Mouse (Mus musculus) erythroid progenitor cell, adult 5-6 weeks (primary cell): Measurements from ENCODE around the gene Nufip2. TPM values are rescaled to one million over a fixed set of nuclear protein-coding genes. Genes with fewer than 3 reads are reported as not detected.

ENCODE experiments used
- ATAC-seq: replicated peaks from 2 replicates; pipeline ENCODE4 v1.8.0; 2016; ENCODE audit warnings: moderate number of reproducible peaks, mild to moderate bottlenecking, moderate TSS enrichment, inconsistent platforms; ENCODE audit not compliant: poor library complexity, low FRiP score, severe bottlenecking
- total RNA-seq, 2 experiments: library from RNA; stranded (forward) in 1 of 2; stranded (reverse) in 1 of 2; fragments of 150-400 nt in 1 of 2; fragments of 186-747, 209-891 nt in 1 of 2; gene quantifications; 2 replicates each; pipeline versions ENCODE4 v1.2.3 to v1.2.4; 2015 to 2017; ENCODE audit warnings: low replicate concordance in 2 of 2

Nufip2 gene
- total RNA-seq, 2 experiments from 2014 or later, result 30.0 to 37.3 TPM

- no peak for ATAC-seq
Measured at GRCm38 (mm10) chr11:77789512-77789911, 103.6 kb downstream of the Nufip2 start.

DNA sequence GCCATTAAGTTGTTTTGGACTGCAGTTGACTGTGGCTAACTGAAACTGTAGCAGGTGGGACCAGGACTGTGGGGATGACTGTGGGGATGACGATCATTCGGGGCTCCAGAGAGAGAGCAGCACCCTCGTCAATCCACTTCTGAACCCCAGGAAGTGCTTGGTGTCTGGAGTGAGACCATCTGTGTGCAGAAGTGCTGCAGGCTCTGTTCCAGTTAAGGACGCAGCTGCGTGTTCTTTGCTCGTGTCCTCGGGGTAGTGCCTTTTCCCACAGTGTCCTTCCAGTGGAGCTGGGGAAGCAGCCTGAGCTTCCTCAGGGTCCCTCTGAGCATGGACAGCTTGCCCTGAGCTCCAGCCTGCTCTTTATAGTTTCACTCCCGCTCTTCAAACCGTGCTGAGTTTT lies 104.3 kb downstream of the Nufip2 start:
- no peak for ATAC-seq

- ATAC-seq, result no peak
Measured at GRCm38 (mm10) chr11:77791241-77791727, 105.3 kb downstream of the Nufip2 start.

Other genes starting within 250 kb of the Nufip2 start
- not detected in 2 replicates for gene Coro6, start 223.7 kb upstream of the Nufip2 start, total RNA-seq (2015; ENCODE audit: low replicate concordance)
- gene Coro6, start 223.7 kb upstream of the Nufip2 start, total RNA-seq (2017; ENCODE audit: low replicate concordance), result not detected in 2 replicates
- gene Ankrd13b, start 196.5 kb upstream of the Nufip2 start, total RNA-seq (2015; ENCODE audit: low replicate concordance), result 3.2 and 3.8 TPM in 2 replicates
- 0.64 TPM in 1 of 2 replicates, not detected in the other for gene Ankrd13b, start 196.5 kb upstream of the Nufip2 start, total RNA-seq (2017; ENCODE audit: low replicate concordance)
- 9.2 and 15.5 TPM in 2 replicates for gene Git1, start 192.6 kb upstream of the Nufip2 start, total RNA-seq (2015; ENCODE audit: low replicate concordance)
- 6.8 and 11.6 TPM in 2 replicates for gene Git1, start 192.6 kb upstream of the Nufip2 start, total RNA-seq (2017; ENCODE audit: low replicate concordance)
- gene Abhd15, start 171.0 kb upstream of the Nufip2 start, total RNA-seq (2015; ENCODE audit: low replicate concordance), result not detected in 2 replicates
- gene Abhd15, start 171.0 kb upstream of the Nufip2 start, total RNA-seq (2017; ENCODE audit: low replicate concordance), result 0.68 and 0.90 TPM in 2 replicates
- gene Trp53i13, start 170.2 kb upstream of the Nufip2 start, total RNA-seq (2015; ENCODE audit: low replicate concordance), result 0.84 TPM in 1 of 2 replicates, not detected in the other
- 2.0 and 6.7 TPM in 2 replicates for gene Trp53i13, start 170.2 kb upstream of the Nufip2 start, total RNA-seq (2017; ENCODE audit: low replicate concordance)
- gene Gm10392, start 167.0 kb upstream of the Nufip2 start, total RNA-seq (2015; ENCODE audit: low replicate concordance), result not detected in 2 replicates
- 0.13 TPM in 1 of 2 replicates, not detected in the other for gene Gm10392, start 167.0 kb upstream of the Nufip2 start, total RNA-seq (2017; ENCODE audit: low replicate concordance)
- gene Taok1, start 78.3 kb upstream of the Nufip2 start, total RNA-seq (2015; ENCODE audit: low replicate concordance), result 25.6 and 28.9 TPM in 2 replicates
- 35.2 and 43.4 TPM in 2 replicates for gene Taok1, start 78.3 kb upstream of the Nufip2 start, total RNA-seq (2017; ENCODE audit: low replicate concordance)
- gene Cryba1, start 39.1 kb downstream of the Nufip2 start, total RNA-seq (2015; ENCODE audit: low replicate concordance), result not detected in 2 replicates
- not detected in 2 replicates for gene Cryba1, start 39.1 kb downstream of the Nufip2 start, total RNA-seq (2017; ENCODE audit: low replicate concordance)
- gene Myo18a, start 77.1 kb downstream of the Nufip2 start, total RNA-seq (2015; ENCODE audit: low replicate concordance), result 8.8 and 12.6 TPM in 2 replicates
- gene Myo18a, start 77.1 kb downstream of the Nufip2 start, total RNA-seq (2017; ENCODE audit: low replicate concordance), result 24.8 and 48.5 TPM in 2 replicates
- not detected in 2 replicates for gene Gm10277, start 101.6 kb downstream of the Nufip2 start, total RNA-seq (2015; ENCODE audit: low replicate concordance)
- gene Gm10277, start 101.6 kb downstream of the Nufip2 start, total RNA-seq (2017; ENCODE audit: low replicate concordance), result not detected in 2 replicates
- gene Pipox, start 207.9 kb downstream of the Nufip2 start, total RNA-seq (2015; ENCODE audit: low replicate concordance), result not detected in 2 replicates
- not detected in 2 replicates for gene Pipox, start 207.9 kb downstream of the Nufip2 start, total RNA-seq (2017; ENCODE audit: low replicate concordance)
- not detected in 2 replicates for gene Sez6, start 244.6 kb downstream of the Nufip2 start, total RNA-seq (2015; ENCODE audit: low replicate concordance)
- gene Sez6, start 244.6 kb downstream of the Nufip2 start, total RNA-seq (2017; ENCODE audit: low replicate concordance), result not detected in 2 replicates